Mouse (Mus musculus): ENCODE measurements at regions not wholly inside any gene's neighbourhood (a gene's known extent, or its start where the extent isn't known, plus 50 kb on each side); places are given as distances from the start of the nearest gene placed in this dataset.

GRCm38 (mm10) chr13:47895256-47895655 is 365.8 kb upstream of the Id4 start:
- Histone ChIP-seq H3K9me3 (peaks cover 5% of the 10 kb centered on the region; the same call in 1 of the 2 replicates), H3K4me3 (no peak overlapping the region), H3K4me2 (no peak overlapping the region), H3K36me3 (no peaks in the 10 kb centered on the region), H3K27ac (no peak overlapping the region), H3K27me3 (no peaks in the 10 kb centered on the region), H3K4me1 (no peaks in the 10 kb centered on the region), H3K9ac (no peak overlapping the region)
- 78% methylated on average over 6 of the region's 6 CpGs for WGBS
- ATAC-seq (ENCODE audit: insufficient number of reproducible peaks, insufficient read depth, low FRiP score, low TSS enrichment, low read depth): no peak

DNA sequence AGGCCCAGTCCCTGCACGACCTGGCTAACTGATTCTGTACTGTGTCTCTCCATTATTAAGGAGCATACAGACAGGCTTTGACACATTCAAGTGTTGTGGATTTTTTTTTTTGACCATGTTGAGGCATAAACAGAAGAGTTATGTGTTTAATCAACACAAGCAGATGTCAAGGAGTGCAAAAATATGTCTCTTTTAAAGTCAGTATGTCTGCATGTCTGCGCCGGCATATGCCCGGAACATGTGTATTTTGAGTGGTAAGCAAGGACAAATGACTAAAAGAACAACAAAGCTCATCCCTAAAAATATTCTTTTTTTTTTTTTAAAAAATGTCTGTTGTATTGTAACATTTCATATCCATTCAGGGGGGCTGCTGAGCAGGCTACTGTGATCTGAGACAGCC is 364.4 kb upstream of the Id4 start:
- WGBS: 71% methylated on average over 4 of the region's 4 CpGs
- Histone ChIP-seq H3K36me3 (no peaks in the 10 kb centered on the region), H3K4me3 (no peak overlapping the region), H3K9me3 (peaks cover 5% of the 10 kb centered on the region; the same call in 1 of the 2 replicates), H3K4me2 (no peak overlapping the region), H3K27me3 (no peaks in the 10 kb centered on the region), H3K27ac (no peak overlapping the region), H3K4me1 (no peaks in the 10 kb centered on the region), H3K9ac (no peak overlapping the region)
- ATAC-seq (ENCODE audit: insufficient number of reproducible peaks, insufficient read depth, low FRiP score, low TSS enrichment, low read depth): no peak

DNA sequence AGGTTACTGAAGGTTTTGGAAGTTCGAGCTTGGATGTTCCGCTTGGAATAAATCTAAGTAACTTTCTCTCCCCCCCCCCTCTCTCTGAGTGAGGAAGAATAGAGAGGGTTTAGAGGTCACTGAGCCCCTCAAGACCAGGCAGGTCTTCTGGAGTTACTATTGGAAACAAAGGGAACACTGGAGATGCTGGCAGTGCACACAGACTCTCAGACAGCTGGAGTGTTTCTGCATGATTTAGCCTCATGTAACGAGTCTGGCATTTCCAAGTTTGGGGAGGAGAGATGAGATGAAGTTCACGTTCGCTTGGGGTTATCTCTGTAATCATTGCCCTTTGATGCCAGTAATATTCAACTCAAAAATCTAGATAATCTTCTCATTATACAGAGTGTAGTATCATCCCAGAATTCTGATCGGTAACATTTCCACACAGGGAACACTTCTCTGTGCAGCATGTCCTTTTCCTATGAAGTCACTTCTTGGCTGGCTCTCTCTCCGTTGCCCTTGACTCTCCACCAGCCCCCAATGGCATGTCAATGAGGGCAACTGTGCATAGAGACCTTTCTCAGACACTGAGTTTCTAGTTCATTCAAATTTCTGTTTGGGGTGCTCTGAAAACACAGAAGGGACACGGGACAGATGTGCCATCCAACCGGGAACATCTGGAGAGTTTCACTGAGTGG is 351.0 kb upstream of the Id4 start:
- H3K27ac ChIP-seq: no peak overlapping the region
- H3K9ac ChIP-seq: no peak overlapping the region
- no peaks in the 10 kb centered on the region; the same call in 1 of the 2 replicates for H3K27me3 ChIP-seq
- ATAC-seq (ENCODE audit: insufficient number of reproducible peaks, insufficient read depth, low FRiP score, low TSS enrichment, low read depth): no peak
- H3K36me3 ChIP-seq: no peaks in the 10 kb centered on the region
- WGBS: 73% methylated on average over 9 of the region's 9 CpGs
- H3K9me3 ChIP-seq: no peaks in the 10 kb centered on the region
- H3K4me1 ChIP-seq: peaks cover 3% of the 10 kb centered on the region; the same call in 1 of the 2 replicates
- H3K4me2 ChIP-seq: no peak overlapping the region
- H3K4me3 ChIP-seq: no peak overlapping the region

- WGBS: 69% methylated on average over 3 of the region's 3 CpGs
- no peaks in the 10 kb centered on the region; the same call in 1 of the 2 replicates for H3K27me3 ChIP-seq
- no peak for ATAC-seq (ENCODE audit: insufficient number of reproducible peaks, insufficient read depth, low FRiP score, low TSS enrichment, low read depth)
Observed at GRCm38 (mm10) chr13:47910531-47910910, 350.5 kb upstream of the Id4 start.

DNA sequence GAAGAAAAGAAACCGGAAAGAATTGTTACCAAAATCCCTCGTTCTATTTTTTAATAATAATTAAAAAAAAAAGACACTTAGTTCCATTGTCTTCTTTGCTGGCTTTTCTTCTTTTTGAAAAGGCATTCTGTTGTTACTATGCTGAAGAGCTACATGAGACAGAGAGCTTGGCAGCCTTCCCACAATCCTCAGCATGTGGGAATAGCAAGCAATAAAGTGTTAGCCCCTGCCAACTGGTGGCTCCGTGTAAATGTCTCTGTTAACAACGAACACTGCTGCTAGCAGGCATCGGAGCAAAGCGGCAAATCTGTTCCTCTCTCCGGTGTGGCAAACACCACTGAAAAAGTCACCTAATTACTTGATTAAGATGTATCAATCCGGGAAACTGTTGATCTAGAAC is 344.6 kb upstream of the Id4 start:
- no peak for ATAC-seq (ENCODE audit: insufficient number of reproducible peaks, insufficient read depth, low FRiP score, low TSS enrichment, low read depth)
- H3K9me3 ChIP-seq: peaks cover 4% of the 10 kb centered on the region
- H3K4me2 ChIP-seq: no peak overlapping the region
- no peaks in the 10 kb centered on the region for H3K4me1 ChIP-seq
- H3K36me3 ChIP-seq: no peaks in the 10 kb centered on the region
- H3K9ac ChIP-seq: no peak overlapping the region
- H3K27me3 ChIP-seq: no peaks in the 10 kb centered on the region
- no peak overlapping the region for H3K27ac ChIP-seq
- WGBS: 87% methylated on average over 8 of the region's 8 CpGs
- no peak overlapping the region for H3K4me3 ChIP-seq

More at GRCm38 (mm10) chr13:47910531-47910910, 350.5 kb upstream of the Id4 start:
- H3K9me3 ChIP-seq: no peaks in the 10 kb centered on the region
- H3K4me1 ChIP-seq: peaks cover 3% of the 10 kb centered on the region; the same call in 1 of the 2 replicates
- H3K4me3 ChIP-seq: no peak overlapping the region
- H3K4me2 ChIP-seq: no peak overlapping the region
- no peak overlapping the region for H3K27ac ChIP-seq
- no peaks in the 10 kb centered on the region for H3K36me3 ChIP-seq
- no peak overlapping the region for H3K9ac ChIP-seq

DNA sequence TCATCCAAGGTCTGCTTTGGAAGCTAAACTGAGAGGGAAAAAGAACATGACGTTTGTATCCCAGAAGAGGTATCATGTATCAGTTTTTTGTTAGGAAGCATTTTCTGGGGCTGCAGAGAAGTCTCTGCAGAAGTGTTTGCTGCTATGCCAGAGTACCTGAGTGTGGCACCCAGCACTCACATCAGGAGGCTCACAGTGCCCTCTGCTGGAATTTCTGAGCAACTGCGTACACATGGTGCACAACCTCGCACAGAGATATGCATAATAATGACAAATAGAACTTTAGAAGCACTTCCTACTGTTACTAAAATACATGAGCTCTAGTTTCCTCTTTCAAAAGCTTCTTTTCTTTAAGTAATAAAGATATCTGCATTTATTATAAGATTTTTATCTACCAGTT is 343.7 kb upstream of the Id4 start:
- Histone ChIP-seq H3K4me1 (no peaks in the 10 kb centered on the region), H3K36me3 (no peaks in the 10 kb centered on the region), H3K27ac (no peak overlapping the region), H3K9ac (no peak overlapping the region), H3K4me3 (no peak overlapping the region), H3K4me2 (no peak overlapping the region), H3K9me3 (peaks cover 4% of the 10 kb centered on the region), H3K27me3 (no peaks in the 10 kb centered on the region)
- WGBS: 89% methylated on average over 3 of the region's 3 CpGs
- no peak for ATAC-seq (ENCODE audit: insufficient number of reproducible peaks, insufficient read depth, low FRiP score, low TSS enrichment, low read depth)

- no peak overlapping the region for H3K4me2 ChIP-seq
- H3K9me3 ChIP-seq: peaks cover 4% of the 10 kb centered on the region
- ATAC-seq (ENCODE audit: insufficient number of reproducible peaks, insufficient read depth, low FRiP score, low TSS enrichment, low read depth): no peak
- 68% methylated on average over 5 of the region's 5 CpGs for WGBS
- H3K9ac ChIP-seq: no peak overlapping the region
- H3K36me3 ChIP-seq: no peaks in the 10 kb centered on the region
- no peaks in the 10 kb centered on the region for H3K4me1 ChIP-seq
- no peak overlapping the region for H3K4me3 ChIP-seq
- H3K27me3 ChIP-seq: no peaks in the 10 kb centered on the region
- H3K27ac ChIP-seq: no peak overlapping the region
Observed at GRCm38 (mm10) chr13:47921044-47921443, 340.0 kb upstream of the Id4 start.

DNA sequence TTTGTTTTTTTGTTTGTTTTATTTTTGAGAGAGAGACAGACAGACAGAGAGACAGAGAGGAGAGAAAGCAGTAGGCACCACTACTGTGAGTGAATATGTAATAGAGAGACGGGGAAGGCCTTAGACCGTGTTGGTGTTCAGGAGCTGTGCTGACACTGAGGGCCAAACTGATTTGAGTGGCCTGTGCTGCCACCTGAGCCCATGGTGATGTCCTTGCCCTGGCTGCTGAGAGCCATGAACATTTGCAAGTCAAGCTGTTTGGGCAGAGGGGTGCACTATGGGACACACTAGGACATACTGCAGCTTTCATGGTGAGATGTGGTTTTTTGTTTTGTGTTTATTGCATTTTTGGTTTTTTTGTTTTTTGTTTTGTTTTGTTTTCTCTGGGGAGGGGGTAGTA is 320.3 kb upstream of the Id4 start:
- no peak overlapping the region for H3K4me3 ChIP-seq
- H3K27ac ChIP-seq: no peak overlapping the region
- no peak overlapping the region for H3K9ac ChIP-seq
- peaks cover 4% of the 10 kb centered on the region; the same call in 1 of the 2 replicates for H3K27me3 ChIP-seq
- H3K36me3 ChIP-seq: no peaks in the 10 kb centered on the region
- 82% methylated on average over 2 of the region's 2 CpGs for WGBS
- no peak overlapping the region for H3K4me2 ChIP-seq
- no peak for ATAC-seq (ENCODE audit: insufficient number of reproducible peaks, insufficient read depth, low FRiP score, low TSS enrichment, low read depth)
- no peaks in the 10 kb centered on the region for H3K9me3 ChIP-seq
- H3K4me1 ChIP-seq: peaks cover 8% of the 10 kb centered on the region

DNA sequence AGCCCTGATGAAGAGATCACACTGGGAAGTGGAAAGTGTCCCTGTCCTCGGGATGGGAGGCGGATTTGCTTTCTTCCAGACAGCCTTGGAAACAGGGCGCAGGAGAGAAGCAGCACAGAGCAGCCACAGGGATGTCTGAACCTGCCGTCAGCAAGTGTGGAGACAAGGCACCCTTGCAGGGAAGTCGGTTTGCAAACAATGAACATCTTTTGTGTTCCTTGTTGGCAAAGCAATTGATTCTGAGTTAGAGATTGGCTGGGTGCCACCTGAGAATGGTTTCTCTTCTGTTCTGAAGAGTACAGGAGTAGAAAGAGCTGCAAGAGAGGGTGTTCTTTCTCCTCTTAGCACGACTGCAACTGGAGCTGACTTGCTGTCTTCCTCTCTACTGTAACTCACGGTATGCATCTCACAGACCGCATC is 318.6 kb upstream of the Id4 start:
- H3K4me2 ChIP-seq: peak overlapping the region; percentile 52
- H3K9me3 ChIP-seq: no peaks in the 10 kb centered on the region
- H3K9ac ChIP-seq: peak overlapping the region; percentile 55; the same call in 1 of the 2 replicates

DNA sequence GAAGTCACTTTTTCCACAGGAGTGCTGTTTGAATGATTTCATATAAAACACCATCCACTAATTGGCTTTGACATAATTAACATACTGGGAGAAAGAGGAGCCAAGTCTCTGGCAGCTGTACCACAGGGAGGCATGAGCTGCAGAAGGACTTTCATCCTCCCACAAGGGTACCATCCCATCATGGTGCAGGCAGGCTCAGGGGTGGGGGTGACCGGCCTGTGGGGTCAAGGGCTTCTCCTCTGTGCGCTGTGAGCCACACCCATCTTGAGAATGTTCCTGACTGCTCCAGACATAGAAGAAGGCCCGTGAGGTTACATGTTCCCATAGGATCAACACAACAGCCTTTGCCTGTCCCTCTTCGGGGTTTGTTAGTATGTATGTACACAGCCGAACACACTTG is 317.4 kb upstream of the Id4 start:
- no peak overlapping the region for H3K9ac ChIP-seq
- no peak for ATAC-seq (ENCODE audit: insufficient number of reproducible peaks, insufficient read depth, low FRiP score, low TSS enrichment, low read depth)
- H3K27ac ChIP-seq: no peak overlapping the region
- no peaks in the 10 kb centered on the region for H3K36me3 ChIP-seq
- H3K27me3 ChIP-seq: peaks cover 4% of the 10 kb centered on the region; the same call in 1 of the 2 replicates
- H3K9me3 ChIP-seq: no peaks in the 10 kb centered on the region
- no peak overlapping the region for H3K4me3 ChIP-seq
- peaks cover 15% of the 10 kb centered on the region for H3K4me1 ChIP-seq
- WGBS: 88% methylated on average over 5 of the region's 5 CpGs
- no peak overlapping the region for H3K4me2 ChIP-seq

More for the DNA sequence above, 318.6 kb upstream of the Id4 start:
- peaks cover 8% of the 10 kb centered on the region for H3K4me1 ChIP-seq
- WGBS: 9% methylated on average over 8 of the region's 8 CpGs
- no peak for ATAC-seq (ENCODE audit: insufficient number of reproducible peaks, insufficient read depth, low FRiP score, low TSS enrichment, low read depth)
- no peak overlapping the region for H3K27ac ChIP-seq
- no peaks in the 10 kb centered on the region for H3K36me3 ChIP-seq
- H3K4me3 ChIP-seq: peak overlapping the region; percentile 19
- H3K27me3 ChIP-seq: peaks cover 4% of the 10 kb centered on the region; the same call in 1 of the 2 replicates

- no peak overlapping the region for H3K4me2 ChIP-seq
- no peak overlapping the region for H3K4me3 ChIP-seq
- ATAC-seq (ENCODE audit: insufficient number of reproducible peaks, insufficient read depth, low FRiP score, low TSS enrichment, low read depth): no peak
- no peaks in the 10 kb centered on the region for H3K9me3 ChIP-seq
- 63% methylated on average over 10 of the region's 10 CpGs for WGBS
- H3K27ac ChIP-seq: 0 out of 2 replicates have a peak overlapping the region, but pooled peaks have one; percentile 44
- H3K27me3 ChIP-seq: peaks cover 4% of the 10 kb centered on the region; the same call in 1 of the 2 replicates
- H3K36me3 ChIP-seq: no peaks in the 10 kb centered on the region
- H3K9ac ChIP-seq: no peak overlapping the region
- peaks cover 6% of the 10 kb centered on the region; the same call in 1 of the 2 replicates for H3K4me1 ChIP-seq
Observed at GRCm38 (mm10) chr13:47948098-47948865, 312.7 kb upstream of the Id4 start.

- Histone ChIP-seq H3K27ac (no peak overlapping the region), H3K27me3 (no peaks in the 10 kb centered on the region), H3K9me3 (no peaks in the 10 kb centered on the region), H3K4me2 (no peak overlapping the region), H3K4me3 (no peak overlapping the region), H3K9ac (no peak overlapping the region), H3K36me3 (no peaks in the 10 kb centered on the region), H3K4me1 (peaks cover 11% of the 10 kb centered on the region)
- WGBS: 42% methylated on average over 2 of the region's 2 CpGs
- ATAC-seq (ENCODE audit: insufficient number of reproducible peaks, insufficient read depth, low FRiP score, low TSS enrichment, low read depth): no peak
Observed at GRCm38 (mm10) chr13:47950456-47950855, 310.6 kb upstream of the Id4 start.

Measured in embryonic facial prominence, embryonic 13.5 days (tissue).